Mouse (Mus musculus) ES-E14 (cell line): Measurements from ENCODE around the gene Rnf185. TPM values are rescaled to one million over a fixed set of nuclear protein-coding genes. Genes with fewer than 3 reads are reported as not detected.

Experiments used
- DNase-seq: peaks from one replicate; pipeline ENCODE4 v3.0.0-alpha.2; 2013; ENCODE audit warnings: low read depth, low spot score
- H3K27ac ChIP-seq: 2 replicates; pipeline ENCODE4 v1.5.1; 2012; ENCODE audit warnings: low read depth, mild to moderate bottlenecking, low read length, moderate library complexity, mixed read lengths; ENCODE audit not compliant: poor library complexity, insufficient read depth, severe bottlenecking
- H3K36me3 ChIP-seq: 2 replicates; pipeline ENCODE4 v1.6.1; 2012; ENCODE audit warnings: mild to moderate bottlenecking, low read length, moderate library complexity, mixed read lengths; ENCODE audit not compliant: control insufficient read depth, poor library complexity, insufficient read depth, severe bottlenecking
- H3K4me1 ChIP-seq, 2 experiments: fragments of 150-350 bp in 1 of 2; sonication (generic) in 1 of 2; 2 replicates each; pipeline ENCODE4 v1.6.1; 2012; ENCODE audit warnings: low read length in 2 of 2, mild to moderate bottlenecking in 1 of 2, mixed read lengths in 1 of 2; ENCODE audit not compliant: control insufficient read depth in 2 of 2, insufficient read depth in 2 of 2, poor library complexity in 1 of 2
- H3K4me3 ChIP-seq, 2 experiments: fragments of 150-350 bp in 1 of 2; sonication (generic) in 1 of 2; 2 replicates each; pipeline ENCODE4 v1.5.1; 2012; ENCODE audit warnings: low read length in 2 of 2, low read depth in 1 of 2, mild to moderate bottlenecking in 1 of 2, mixed read lengths in 1 of 2; ENCODE audit not compliant: insufficient read depth in 1 of 2, poor library complexity in 1 of 2, severe bottlenecking in 1 of 2
- H3K9ac ChIP-seq: 2 replicates; pipeline ENCODE4 v1.6.1; 2012; ENCODE audit warnings: low read depth, mild to moderate bottlenecking, low read length, mixed read lengths; ENCODE audit not compliant: poor library complexity, insufficient read depth, severe bottlenecking
- H3K9me3 ChIP-seq: fragments of 150-350 bp; sonication (generic); 2 replicates; pipeline ENCODE4 v1.6.1; 2012; ENCODE audit warnings: low read depth, mild to moderate bottlenecking, low read length; ENCODE audit not compliant: control insufficient read depth, insufficient read depth
- CHD2 ChIP-seq: IDR thresholded peaks from 2 replicates; pipeline ENCODE4 v1.6.1; 2014; ENCODE audit warnings: mild to moderate bottlenecking, low read depth, low read length, inconsistent platforms
- HCFC1 ChIP-seq: IDR thresholded peaks from 2 replicates; pipeline ENCODE4 v1.6.1; 2012; ENCODE audit warnings: low read length, inconsistent platforms, borderline replicate concordance; ENCODE audit not compliant: insufficient read depth
- MAFK ChIP-seq: IDR thresholded peaks from 2 replicates; pipeline ENCODE4 v1.6.1; 2014; ENCODE audit warnings: mild to moderate bottlenecking, low read depth, low read length, inconsistent platforms; ENCODE audit not compliant: insufficient read depth
- ZC3H11A ChIP-seq: IDR thresholded peaks from 2 replicates; pipeline ENCODE4 v1.6.1; 2012; ENCODE audit warnings: low read depth, mild to moderate bottlenecking, inconsistent platforms, low read length, borderline replicate concordance
- ZNF384 ChIP-seq: IDR thresholded peaks from 2 replicates; pipeline ENCODE4 v1.6.1; 2012; ENCODE audit warnings: low read depth, low read length, inconsistent platforms
- in situ Hi-C, 2 experiments: fragments of 600-800 bp; cut with MboI; formaldehyde crosslinking; loops; one replicate each; pipeline ENCODE4 v1.15.1; 2025; ENCODE audit warnings: low sequenced_read_pairs in 2 of 2, inconsistent platforms in 1 of 2; ENCODE audit not compliant: unreplicated experiment in 2 of 2
- total RNA-seq: library from RNA; depleted of rRNA; stranded (reverse); fragments of 300-350 nt; gene quantifications from 2 replicates; pipeline ENCODE4 v1.2.3, GENCODE M21; 2012

Rnf185 gene
- total RNA-seq, 1 experiment: 15.5 TPM

DNA sequence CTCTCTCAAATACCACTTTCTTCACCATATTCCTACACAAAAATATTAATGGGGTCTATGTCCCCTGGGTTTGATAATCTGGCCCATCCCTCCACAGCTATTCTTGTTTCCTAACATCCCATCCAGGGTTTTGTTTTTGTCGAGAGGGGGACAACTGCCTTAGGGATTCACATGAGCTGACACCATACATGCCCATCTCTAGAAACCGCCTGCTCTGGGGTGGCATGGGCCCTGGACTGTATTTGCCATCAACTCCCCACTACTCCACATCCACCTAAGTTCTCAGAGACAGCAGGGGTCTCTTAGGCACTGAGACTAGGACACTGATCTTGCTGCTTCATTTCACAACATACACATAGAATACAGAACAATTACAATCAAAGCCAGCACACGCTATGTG, 20.6 kb downstream of the Rnf185 start:
- Histone ChIP-seq H3K36me3 (no peaks in the 10 kb centered on the region), H3K4me3 (no peak overlapping the region), H3K9ac (no peak overlapping the region), H3K27ac (no peak overlapping the region), H3K9me3 (no peaks in the 10 kb centered on the region), H3K4me1 (peaks cover 2 to 8% of the 10 kb centered on the region in 2 experiments; a peak in 1 of 4 replicates)
- no peak for DNase-seq
- TF ChIP-seq HCFC1 (no peak), ZC3H11A (no peak), CHD2 (no peak), MAFK (no peak), ZNF384 (no peak)
- in situ Hi-C loops: no loop called here

DNA sequence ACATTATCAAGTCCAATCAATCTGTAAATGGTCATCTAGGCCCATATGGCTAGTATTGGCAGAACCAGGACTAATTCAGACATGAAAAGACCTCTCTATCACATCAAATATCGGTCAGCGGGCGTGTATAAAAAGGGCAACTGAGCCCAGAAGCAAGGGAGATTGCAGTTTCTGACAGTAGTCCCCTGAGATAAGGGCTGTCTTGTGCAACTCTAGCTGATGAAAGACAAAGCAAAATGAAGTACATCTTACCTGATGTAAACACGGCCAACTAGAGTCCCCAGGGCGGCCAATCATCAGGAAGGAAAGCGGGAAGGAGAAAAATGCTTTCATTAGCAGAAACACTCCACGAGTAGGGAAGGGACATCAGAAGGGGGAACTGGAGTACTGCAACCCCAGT, 23.5 kb downstream of the Rnf185 start:
- Histone ChIP-seq H3K4me1 (peaks cover 2 to 12% of the 10 kb centered on the region in 2 experiments; a peak in 1 of 4 replicates), H3K36me3 (no peaks in the 10 kb centered on the region), H3K9me3 (no peaks in the 10 kb centered on the region), H3K27ac (no peak overlapping the region), H3K4me3 (no peak overlapping the region), H3K9ac (no peak overlapping the region)
- in situ Hi-C loops: no loop called here
- TF ChIP-seq HCFC1: no peak
- TF ChIP-seq CHD2: no peak
- TF ChIP-seq ZNF384: no peak
- TF ChIP-seq MAFK: no peak
- no peak for DNase-seq

DNA sequence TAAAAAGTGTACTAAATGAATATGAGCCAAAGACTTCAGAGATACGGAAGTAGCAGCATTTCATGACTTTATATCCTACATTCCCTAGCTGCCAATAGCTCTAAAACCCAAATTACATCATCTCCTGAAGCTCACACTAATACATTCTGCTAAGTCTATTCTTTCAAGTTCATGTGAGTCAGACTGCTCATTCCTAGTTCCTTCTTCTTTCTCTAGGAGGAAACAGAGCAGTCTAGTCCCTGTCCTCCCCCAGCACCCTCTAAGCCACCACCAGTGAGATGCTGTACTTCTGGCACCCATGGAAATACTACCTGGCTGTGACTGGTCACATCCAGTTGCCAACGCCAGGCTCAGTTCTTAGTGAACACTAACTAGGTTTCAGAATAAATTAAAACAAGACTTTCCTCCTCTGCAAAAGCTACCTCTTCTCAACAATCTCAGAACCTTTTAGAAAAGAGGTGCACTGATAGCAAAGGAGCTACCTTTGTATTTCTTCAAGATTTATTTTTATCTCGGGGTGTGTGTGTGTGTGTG, 24.4 kb downstream of the Rnf185 start:
- no peaks in the 10 kb centered on the region for H3K9me3 ChIP-seq
- H3K4me3 ChIP-seq: no peak overlapping the region
- no peak for DNase-seq
- H3K9ac ChIP-seq: no peak overlapping the region
- H3K36me3 ChIP-seq: no peaks in the 10 kb centered on the region
- in situ Hi-C loops: no loop called here
- peaks cover 2 to 10% of the 10 kb centered on the region in 2 experiments; a peak in 1 of 4 replicates for H3K4me1 ChIP-seq
- TF ChIP-seq CHD2 (no peak), MAFK (no peak), ZC3H11A (no peak), ZNF384 (no peak), HCFC1 (no peak)
- H3K27ac ChIP-seq: no peak overlapping the region

DNA sequence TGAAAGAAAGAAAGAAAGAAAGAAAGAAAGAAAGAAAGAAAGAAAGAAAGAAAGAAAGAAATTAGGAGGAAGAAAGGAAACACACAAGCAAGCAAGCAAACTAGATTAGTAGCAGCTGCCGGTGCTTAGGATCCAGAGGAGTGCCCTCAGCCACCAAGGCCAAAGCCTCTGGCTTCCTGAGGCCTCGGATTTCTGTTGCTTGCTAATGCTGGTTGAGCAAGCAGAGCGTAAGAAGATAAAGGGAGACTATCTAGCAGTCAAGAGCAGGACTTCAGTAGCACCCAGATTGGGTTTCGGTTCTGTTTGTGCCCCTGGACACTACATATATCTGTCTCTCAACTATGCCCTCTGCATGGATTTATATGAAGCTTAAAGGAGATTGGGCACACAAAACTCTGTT, 29.9 kb downstream of the Rnf185 start:
- no peak overlapping the region for H3K9ac ChIP-seq
- H3K9me3 ChIP-seq: no peaks in the 10 kb centered on the region
- no peak overlapping the region for H3K4me3 ChIP-seq
- TF ChIP-seq ZC3H11A: no peak
- no peak for TF ChIP-seq HCFC1
- no peak for TF ChIP-seq CHD2
- no peak for TF ChIP-seq MAFK
- no peak overlapping the region for H3K27ac ChIP-seq
- H3K4me1 ChIP-seq: peaks cover 0 to 9% of the 10 kb centered on the region in 2 experiments; a peak in 1 of 4 replicates
- in situ Hi-C loops: no loop called here
- no peak for DNase-seq
- peaks cover 8% of the 10 kb centered on the region; the same call in 1 of the 2 replicates for H3K36me3 ChIP-seq

DNA sequence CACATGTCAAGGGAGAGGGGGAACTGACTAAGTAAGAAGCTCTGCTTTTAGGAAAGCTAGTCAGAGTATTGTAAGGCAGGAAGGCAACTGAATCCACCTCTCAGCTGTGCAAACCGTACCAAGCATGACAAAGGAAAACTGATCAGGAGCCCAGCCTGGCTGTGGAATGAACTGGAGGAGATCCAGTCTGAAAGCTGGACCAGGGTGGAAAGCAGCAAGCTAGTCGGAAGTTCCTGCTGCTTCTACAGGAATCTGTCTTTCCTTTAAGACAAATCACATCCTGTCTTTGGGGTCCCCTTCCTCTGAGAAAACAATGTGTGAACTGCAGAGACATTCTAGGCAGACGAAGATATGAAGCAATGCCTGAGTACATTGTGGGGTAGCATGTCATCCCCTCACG, 33.4 kb downstream of the Rnf185 start:
- Histone ChIP-seq H3K9ac (no peak overlapping the region), H3K4me3 (no peak overlapping the region), H3K4me1 (peaks cover 0 to 4% of the 10 kb centered on the region in 2 experiments; a peak in 1 of 4 replicates), H3K9me3 (no peaks in the 10 kb centered on the region), H3K27ac (no peak overlapping the region), H3K36me3 (peaks cover 13% of the 10 kb centered on the region; the same call in 1 of the 2 replicates)
- in situ Hi-C loops: no loop called here
- no peak for TF ChIP-seq ZNF384
- TF ChIP-seq MAFK: no peak
- TF ChIP-seq HCFC1: no peak
- no peak for TF ChIP-seq CHD2
- TF ChIP-seq ZC3H11A: no peak
- DNase-seq: no peak
